Mouse (Mus musculus) ES-Bruce4 (cell line): ENCODE results near the gene Cfap43.

Experiments
- CTCF ChIP-seq: IDR thresholded peaks from one replicate; pipeline ENCODE4 v1.8.1; 2011; ENCODE audit warnings: low read depth, low read length
- EP300 ChIP-seq: IDR thresholded peaks from 2 replicates; pipeline ENCODE4 v1.6.1; 2011; ENCODE audit warnings: low read depth, low read length; ENCODE audit not compliant: insufficient read depth
- POLR2A ChIP-seq: IDR thresholded peaks from one replicate; pipeline ENCODE4 v1.8.1; 2011; ENCODE audit warnings: low read length; ENCODE audit not compliant: insufficient read depth

DNA sequence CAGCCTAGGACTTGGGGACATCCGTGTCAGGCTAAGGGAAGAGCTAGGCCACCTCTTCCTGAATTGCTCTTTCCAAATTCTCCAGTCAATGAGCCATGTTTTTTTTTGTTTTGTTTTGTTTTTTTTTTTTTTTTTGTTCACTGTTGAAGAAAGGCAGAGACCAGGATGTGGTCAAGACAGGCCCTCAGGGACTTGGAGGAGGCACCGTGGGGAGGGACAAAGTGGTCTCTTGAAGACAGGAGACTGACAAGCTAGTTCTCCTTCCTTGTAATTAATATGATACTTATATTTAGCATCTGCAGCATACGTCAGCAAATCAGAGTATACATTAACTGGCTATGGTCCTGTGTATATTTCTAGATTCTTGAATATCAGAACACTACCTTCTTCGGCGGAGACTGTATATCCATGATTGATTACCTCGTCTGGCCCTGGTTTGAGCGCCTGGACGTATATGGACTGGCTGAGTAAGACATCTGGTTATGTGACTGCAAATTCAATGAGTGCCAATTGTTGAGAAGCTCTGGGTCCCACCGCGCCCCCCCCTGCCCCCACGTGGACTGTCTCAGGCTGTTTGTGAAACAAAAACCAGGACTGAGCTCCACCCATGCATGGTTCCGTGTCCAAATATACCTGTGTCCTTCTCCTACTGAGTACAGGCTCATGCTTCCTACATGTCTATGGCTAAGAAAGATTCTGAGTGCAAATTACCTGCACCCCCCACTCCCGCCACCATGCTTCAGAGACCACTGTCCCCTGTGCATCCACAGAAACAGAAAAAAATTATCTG lies 34.6 kb downstream of the Cfap43 start:
- TF ChIP-seq EP300: no peak
- no peak for TF ChIP-seq CTCF
- no peak for TF ChIP-seq POLR2A
